Mouse (Mus musculus) intestine, postnatal 0 days (tissue): ENCODE data around the gene Rest. TPM values are rescaled to one million over a fixed set of nuclear protein-coding genes. Genes with fewer than 3 reads are reported as not detected.

Experiments
- ATAC-seq: fragments of 200-750 bp; cut with Nextera tagmentation; 2 replicates; pipeline ENCODE4 v1.8.0; 2017; ENCODE audit warnings: mild to moderate bottlenecking, moderate TSS enrichment, moderate library complexity
- H3K27ac ChIP-seq: fragments of 300-500 bp; sonication (generic); 2 replicates; pipeline ENCODE4 v1.5.1; 2014; ENCODE audit warnings: mild to moderate bottlenecking, low read depth, low read length, moderate library complexity
- H3K27me3 ChIP-seq: fragments of 300-500 bp; sonication (generic); replicated peaks from 2 replicates; pipeline ENCODE4 v1.6.1; 2014; ENCODE audit warnings: low read length, mixed read lengths; ENCODE audit not compliant: control insufficient read depth, insufficient read depth
- H3K36me3 ChIP-seq: fragments of 300-500 bp; sonication (generic); 2 replicates; pipeline ENCODE4 v1.6.1; 2014; ENCODE audit warnings: mild to moderate bottlenecking, moderate library complexity; ENCODE audit not compliant: control insufficient read depth, insufficient read depth
- H3K4me1 ChIP-seq: fragments of 300-500 bp; sonication (generic); replicated peaks from 2 replicates; pipeline ENCODE4 v1.6.1; 2014; ENCODE audit warnings: antibody characterized with exemption, low read length, mixed read lengths; ENCODE audit not compliant: control insufficient read depth, insufficient read depth
- H3K4me2 ChIP-seq: fragments of 300-500 bp; sonication (generic); replicated peaks from 2 replicates; pipeline ENCODE4 v1.6.1; 2014; ENCODE audit warnings: low read depth, mild to moderate bottlenecking, moderate library complexity
- H3K4me3 ChIP-seq: fragments of 300-500 bp; sonication (generic); 2 replicates; pipeline ENCODE4 v1.5.1; 2014; ENCODE audit warnings: low read depth, low read length
- H3K9ac ChIP-seq: fragments of 300-500 bp; sonication (generic); 2 replicates; pipeline ENCODE4 v1.6.1; 2014; ENCODE audit warnings: mild to moderate bottlenecking, low read depth, low read length
- H3K9me3 ChIP-seq: fragments of 300-500 bp; sonication (generic); 2 replicates; pipeline ENCODE4 v1.6.1; 2016; ENCODE audit warnings: mixed run types; ENCODE audit not compliant: control insufficient read depth
- CTCF ChIP-seq: sonication (generic); IDR thresholded peaks from 2 replicates; pipeline ENCODE4 v1.5.1; 2016; ENCODE audit warnings: low read depth, mild to moderate bottlenecking, control low read depth, antibody characterized with exemption, moderate library complexity
- WGBS: fragments of 180-500 bp; shearing (Covaris S2); extraction: QIAGEN DNeasy Blood & Tissue Kit; methylation state at CpG from one replicate; pipeline ENCODE4 v1.1.7; 2014; 5-methylcytosine and 5-hydroxymethylcytosine counted together
- polyA plus RNA-seq: library from polyadenylated mRNA; unstranded; fragments of >200 nt; fragmentation: Nextera tagmentation; extraction: Ambion mirVana; gene quantifications from 2 replicates; pipeline ENCODE4 v1.2.1, GENCODE M21; 2015

Gene Rest
- polyA plus RNA-seq, 1 experiment from 2014 or later = 13.2 TPM

- Histone ChIP-seq H3K4me2 (no peak overlapping the region), H3K9ac (no peak overlapping the region), H3K27me3 (no peaks in the 10 kb centered on the region), H3K27ac (no peak overlapping the region), H3K36me3 (peaks cover 11% of the 10 kb centered on the region; the same call in 1 of the 2 replicates), H3K4me3 (no peak overlapping the region), H3K4me1 (peaks cover 4% of the 10 kb centered on the region; the same call in 1 of the 2 replicates), H3K9me3 (no peaks in the 10 kb centered on the region)
- no peak for ATAC-seq
- 96% methylated on average over 30 of the region's 30 CpGs for WGBS
- no peak for TF ChIP-seq CTCF
Observed at GRCm38 (mm10) chr5:77267957-77268624, 2.8 kb downstream of the Rest start.

- Histone ChIP-seq H3K9ac (no peak overlapping the region), H3K27ac (no peak overlapping the region), H3K9me3 (no peaks in the 10 kb centered on the region), H3K36me3 (peaks cover 16% of the 10 kb centered on the region; the same call in 1 of the 2 replicates), H3K4me1 (peaks cover 6% of the 10 kb centered on the region; the same call in 1 of the 2 replicates), H3K27me3 (no peaks in the 10 kb centered on the region), H3K4me3 (no peak overlapping the region), H3K4me2 (no peak overlapping the region)
- 77% methylated on average over 8 of the region's 8 CpGs for WGBS
- peak; percentile 64 for TF ChIP-seq CTCF
- no peak for ATAC-seq
Observed at GRCm38 (mm10) chr5:77269399-77269798, 4.1 kb downstream of the Rest start.

- H3K27ac ChIP-seq = 0 out of 2 replicates have a peak overlapping the region, but pooled peaks have one; percentile 21
- no peak overlapping the region for H3K4me2 ChIP-seq
- no peak overlapping the region for H3K9ac ChIP-seq
- no peaks in the 10 kb centered on the region for H3K27me3 ChIP-seq
- 69% methylated on average over 7 of the region's 7 CpGs for WGBS
- H3K4me1 ChIP-seq = 0 out of 2 replicates have a peak, but pooled peaks cover 2% of the 10 kb centered on the region
- no peak for ATAC-seq
- peak; percentile 29; the same call in 1 of the 2 replicates for TF ChIP-seq CTCF
- H3K36me3 ChIP-seq = peaks cover 38% of the 10 kb centered on the region
- no peaks in the 10 kb centered on the region for H3K9me3 ChIP-seq
- no peak overlapping the region for H3K4me3 ChIP-seq
Observed at GRCm38 (mm10) chr5:77273151-77273550, 7.9 kb downstream of the Rest start.

- Histone ChIP-seq H3K4me2 (no peak overlapping the region), H3K4me1 (0 out of 2 replicates have a peak, but pooled peaks cover 2% of the 10 kb centered on the region), H3K4me3 (no peak overlapping the region), H3K9ac (no peak overlapping the region), H3K27me3 (no peaks in the 10 kb centered on the region), H3K36me3 (peaks cover 56% of the 10 kb centered on the region), H3K9me3 (no peaks in the 10 kb centered on the region), H3K27ac (no peak overlapping the region)
- TF ChIP-seq CTCF = peak; percentile 71
- 88% methylated on average over 5 of the region's 5 CpGs for WGBS
- no peak for ATAC-seq
Observed at GRCm38 (mm10) chr5:77275950-77276349, 10.7 kb downstream of the Rest start.

GRCm38 (mm10) chr5:77277204-77277603 is 11.9 kb downstream of the Rest start:
- TF ChIP-seq CTCF = no peak
- Histone ChIP-seq H3K36me3 (peaks cover 68% of the 10 kb centered on the region), H3K4me2 (no peak overlapping the region), H3K9ac (no peak overlapping the region), H3K4me1 (0 out of 2 replicates have a peak, but pooled peaks cover 2% of the 10 kb centered on the region), H3K27me3 (no peaks in the 10 kb centered on the region), H3K9me3 (no peaks in the 10 kb centered on the region), H3K27ac (no peak overlapping the region), H3K4me3 (no peak overlapping the region)
- no peak for ATAC-seq
- 97% methylated on average over 6 of the region's 6 CpGs for WGBS

- Histone ChIP-seq H3K4me3 (no peak overlapping the region), H3K27ac (no peak overlapping the region), H3K36me3 (peaks cover 66% of the 10 kb centered on the region), H3K9ac (no peak overlapping the region), H3K27me3 (no peaks in the 10 kb centered on the region), H3K9me3 (no peaks in the 10 kb centered on the region), H3K4me1 (no peaks in the 10 kb centered on the region), H3K4me2 (no peak overlapping the region)
- 84% methylated on average over 20 of the region's 20 CpGs for WGBS
- no peak for ATAC-seq
- TF ChIP-seq CTCF = no peak
Observed at GRCm38 (mm10) chr5:77281518-77282174, 16.4 kb downstream of the Rest start.
